Mouse (Mus musculus) urinary bladder, postnatal 25 days (tissue): ENCODE data around the gene Teddm3.
"Not testable (repeated sequence)": the region's sequence is repeated elsewhere in the genome, so short reads cannot be mapped to it uniquely, and the experiment has no call there.

Source experiments
- DNase-seq: peaks from one replicate; pipeline ENCODE4 v3.0.0; 2022; ENCODE audit warnings: low spot score

Teddm3 gene

DNA sequence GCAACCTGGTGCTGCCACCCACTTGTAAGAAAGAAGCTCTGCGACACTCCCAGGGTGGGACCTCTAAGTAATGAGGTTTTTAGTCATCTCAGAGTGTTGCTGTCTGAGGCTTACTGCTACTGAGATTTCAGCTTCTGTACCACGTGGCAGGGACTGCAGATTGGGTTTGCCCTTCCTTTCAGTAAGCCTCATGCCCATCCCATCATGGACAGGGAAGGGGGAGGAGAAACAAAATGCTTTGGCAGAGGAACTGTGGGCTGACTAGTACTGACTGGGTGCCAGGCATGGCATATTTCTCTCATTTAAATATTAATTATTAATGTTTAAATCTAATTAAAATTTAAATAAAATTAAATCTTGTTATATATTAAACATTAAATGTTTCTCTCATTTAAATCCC lies at the start of gene Teddm3:
Gene Teddm3, minus strand, starts transcription at position 101 of the 400 bp plus-strand sequence.
- not testable (repeated sequence) for DNase-seq

DNA sequence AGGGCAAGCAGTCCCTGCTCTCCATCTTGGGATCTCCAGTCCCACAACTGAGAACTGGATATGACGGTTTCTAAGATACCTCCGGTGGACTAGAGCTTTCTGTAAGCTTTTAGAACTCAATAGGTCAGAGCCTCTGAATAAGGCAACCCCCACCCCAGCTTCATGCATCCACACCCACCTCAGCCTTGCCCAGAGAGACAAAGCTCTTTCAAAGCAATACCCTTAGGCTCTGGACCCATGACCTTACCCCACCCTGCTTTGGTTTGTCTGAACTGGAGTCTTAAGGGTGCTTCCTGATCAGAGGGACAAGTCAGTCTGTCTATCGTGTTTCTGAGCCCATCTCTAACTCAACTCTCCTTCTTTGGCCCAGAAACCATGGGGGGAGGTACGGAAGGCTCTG lies 48.9 kb upstream of the Teddm3 start:
- DNase-seq = no peak

DNA sequence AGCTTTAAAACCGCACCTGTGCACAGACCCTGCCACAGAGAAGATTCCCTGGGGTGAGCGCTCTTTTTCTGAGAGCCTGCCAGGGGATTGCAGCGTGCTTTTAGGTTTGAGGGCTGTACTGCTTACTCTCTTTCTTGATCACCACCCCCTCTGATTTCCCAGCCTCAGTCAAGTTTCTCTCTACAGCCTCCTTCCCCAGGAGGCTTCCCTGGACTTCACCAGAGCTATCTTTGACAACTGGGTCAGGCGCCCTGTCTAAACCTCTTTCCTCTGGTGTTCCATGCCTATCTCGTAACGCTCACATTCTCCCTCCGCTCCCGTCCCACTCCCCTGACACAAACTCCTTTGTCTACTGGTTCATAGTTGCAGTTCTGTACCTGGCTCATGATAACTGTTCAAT lies 45.6 kb upstream of the Teddm3 start:
- no peak for DNase-seq

DNA sequence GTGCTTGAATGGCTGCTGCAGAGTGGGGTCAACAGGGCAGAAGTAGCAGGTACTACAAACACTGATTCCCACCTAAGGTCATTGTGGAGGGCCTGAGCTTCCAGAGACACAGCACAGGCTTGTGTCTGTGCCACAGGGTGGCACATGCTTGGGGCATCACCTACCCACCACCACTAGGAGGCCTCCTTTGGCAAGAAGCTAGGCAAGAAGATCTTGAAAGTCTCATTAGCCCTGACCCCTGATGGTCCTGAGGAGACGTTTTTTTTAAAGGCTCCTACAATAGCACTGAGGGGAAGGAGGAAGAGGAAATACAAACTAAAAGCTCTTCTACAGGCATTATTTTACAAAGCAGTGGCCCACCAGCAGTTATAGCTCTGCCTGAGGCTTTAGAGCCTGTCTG lies 44.7 kb upstream of the Teddm3 start:
- DNase-seq = no peak

DNA sequence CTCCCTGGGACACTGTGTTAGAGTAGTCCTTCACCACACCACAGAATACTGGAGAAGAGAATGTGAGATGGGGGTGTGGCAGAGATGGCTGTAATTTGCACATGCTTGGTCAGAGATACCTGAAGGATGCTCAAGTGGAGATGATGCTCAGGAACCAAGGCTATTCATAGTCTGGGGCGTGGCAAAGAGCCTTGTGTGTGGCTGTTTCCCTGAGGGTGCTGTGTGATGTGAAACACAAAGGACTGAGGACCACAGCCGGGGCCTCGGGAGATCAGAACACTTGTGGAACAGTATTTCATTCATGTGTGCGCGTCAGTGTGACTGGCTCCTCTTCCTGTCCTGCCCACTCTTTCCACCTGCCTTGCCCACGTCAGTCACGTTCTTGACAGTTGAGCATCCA lies 44.2 kb upstream of the Teddm3 start:
- DNase-seq = no peak

DNA sequence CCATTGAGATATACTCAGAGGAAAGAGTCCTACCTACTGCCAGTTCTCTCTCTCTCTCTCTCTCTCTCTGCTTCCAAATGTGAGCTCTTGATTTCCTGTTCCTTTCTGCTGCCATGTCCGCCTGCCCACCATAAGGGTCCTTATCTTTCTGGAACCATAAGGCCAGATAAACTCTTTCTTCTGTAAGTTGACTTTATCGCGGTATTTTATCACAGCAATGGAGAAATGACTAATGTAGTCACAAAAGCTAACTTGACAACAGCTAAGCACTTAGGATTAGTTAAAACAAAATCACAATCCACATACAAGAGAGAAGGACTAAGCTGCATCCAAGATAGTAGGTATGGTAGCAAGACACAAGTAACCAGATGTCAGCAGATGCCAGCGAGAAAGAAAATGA lies 43.7 kb upstream of the Teddm3 start:
- DNase-seq = no peak

DNA sequence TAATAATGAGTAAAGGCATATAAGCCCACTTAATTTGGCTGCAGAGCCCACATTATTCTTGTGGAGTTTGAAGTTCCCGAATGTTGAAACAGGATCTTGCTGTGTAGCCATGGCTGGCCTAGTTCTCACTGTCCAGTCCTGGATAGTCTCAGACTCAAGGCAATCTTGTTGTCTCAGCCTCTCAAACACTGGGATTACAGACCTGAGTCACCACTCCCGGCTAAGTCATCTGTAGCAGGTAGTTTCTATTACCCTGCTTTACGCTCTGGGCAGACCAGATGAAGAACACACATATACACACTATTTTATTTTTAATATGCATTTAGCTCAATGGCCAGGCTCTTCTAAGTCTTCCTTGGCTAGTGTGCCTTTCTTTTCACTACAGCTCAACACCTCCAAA lies 42.8 kb upstream of the Teddm3 start:
- no peak for DNase-seq

DNA sequence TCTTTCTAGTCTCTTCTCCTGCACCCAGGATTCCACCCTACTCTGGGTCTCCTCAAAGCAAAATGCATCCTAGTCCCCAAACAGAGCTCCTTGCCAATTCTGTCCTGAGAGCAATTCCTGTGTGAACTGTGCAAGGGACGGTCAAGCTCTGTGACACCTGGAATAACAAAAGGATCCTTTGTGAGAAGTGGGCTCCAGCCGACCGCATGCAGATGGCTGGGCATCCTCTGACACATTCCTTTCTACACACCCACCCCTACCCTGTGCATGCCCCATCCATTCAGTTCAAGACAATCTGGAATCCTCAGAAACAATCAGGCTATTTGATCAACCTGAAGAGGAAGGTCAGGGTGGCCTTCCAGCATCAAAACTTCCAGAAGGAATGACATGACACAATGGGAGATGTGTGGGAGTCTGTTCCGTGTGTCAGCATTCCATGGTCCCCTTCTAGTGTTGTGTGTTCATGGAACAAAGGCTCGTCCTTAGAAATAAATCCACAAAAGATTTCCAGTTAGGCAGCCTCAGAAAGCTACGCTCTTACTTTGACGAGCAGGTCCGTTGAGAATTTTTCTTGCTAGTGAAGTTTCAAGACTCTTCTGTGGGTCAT lies 41.6 kb upstream of the Teddm3 start:
- DNase-seq = no peak

DNA sequence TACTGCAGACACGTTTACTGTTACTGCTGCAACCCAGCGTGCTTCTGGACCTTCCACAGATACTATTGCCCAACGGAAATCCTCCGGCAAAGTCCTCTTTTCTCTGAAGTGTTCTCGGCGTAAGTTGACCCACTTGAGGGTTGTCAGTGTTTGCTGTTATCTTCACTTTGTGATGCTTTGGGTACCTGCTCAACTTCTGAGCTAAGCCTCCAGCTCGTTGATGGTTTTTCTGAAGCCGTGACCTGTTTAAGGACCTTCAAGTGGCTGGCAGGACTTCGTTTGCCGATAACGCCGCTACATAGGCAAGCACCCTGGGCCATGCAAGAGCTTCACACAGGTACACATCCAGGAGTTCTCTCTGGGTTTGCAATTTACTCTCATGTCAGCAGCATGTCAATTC lies 40.4 kb upstream of the Teddm3 start:
- DNase-seq = no peak

DNA sequence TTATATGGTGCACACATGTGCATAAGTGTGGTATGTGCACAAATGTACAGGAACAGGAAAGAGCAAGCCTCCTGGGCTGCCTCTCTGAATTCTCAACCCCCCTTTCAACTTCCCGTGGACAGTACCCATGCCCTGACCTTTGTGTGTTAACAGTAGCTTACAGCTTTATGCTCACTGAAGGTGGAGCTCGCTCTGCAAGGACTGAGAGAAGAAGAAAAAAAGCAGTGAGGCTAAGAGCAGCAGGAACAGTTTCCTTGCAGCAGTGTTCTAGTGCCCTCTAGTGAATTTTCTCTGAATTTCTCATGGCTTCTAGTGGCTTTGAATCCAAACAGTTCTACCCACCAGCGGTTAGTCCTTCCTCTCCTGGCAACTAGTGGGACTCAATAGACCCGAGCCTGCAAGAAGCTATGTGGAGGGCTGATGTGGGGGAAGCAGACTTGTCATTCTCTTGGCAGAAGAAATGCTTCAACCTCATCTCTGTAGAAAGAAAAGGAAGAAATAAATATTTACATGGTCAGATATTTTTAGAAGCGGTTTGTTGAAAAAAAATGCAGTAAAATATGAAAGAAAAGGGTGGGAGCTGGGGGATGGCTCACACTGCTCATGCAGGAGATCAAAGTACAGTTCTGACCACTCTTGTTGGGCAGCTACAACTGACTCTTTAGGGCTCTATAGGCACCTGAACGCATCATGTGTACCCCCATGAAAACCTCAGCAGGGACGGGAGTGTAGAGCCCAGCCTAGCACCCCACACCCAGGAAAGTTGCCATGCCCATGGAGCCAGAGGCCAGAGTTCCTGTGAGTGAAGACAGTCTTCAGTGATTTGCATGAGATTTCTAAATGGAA lies 38.9 kb upstream of the Teddm3 start:
- no peak for DNase-seq

DNA sequence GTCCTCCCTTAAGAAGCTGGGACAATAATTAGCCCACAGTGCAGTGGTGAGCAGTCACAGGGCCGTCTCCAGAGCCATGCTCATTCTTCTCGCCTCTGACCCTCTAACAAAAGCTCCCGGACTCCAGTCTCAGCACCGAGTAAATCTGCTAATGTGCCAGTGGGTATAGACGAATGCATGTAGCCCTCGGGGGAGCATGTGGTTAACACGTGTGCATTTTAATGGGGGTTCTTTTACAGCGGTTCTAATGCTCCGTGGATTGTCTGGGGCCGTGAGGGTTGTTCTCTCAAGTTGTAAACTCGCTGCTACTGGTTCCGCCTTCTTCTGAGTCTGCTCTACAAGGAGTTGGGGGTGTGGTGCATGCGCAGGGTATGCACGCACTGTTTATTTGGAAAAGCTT lies 37.8 kb upstream of the Teddm3 start:
- DNase-seq = no peak

DNA sequence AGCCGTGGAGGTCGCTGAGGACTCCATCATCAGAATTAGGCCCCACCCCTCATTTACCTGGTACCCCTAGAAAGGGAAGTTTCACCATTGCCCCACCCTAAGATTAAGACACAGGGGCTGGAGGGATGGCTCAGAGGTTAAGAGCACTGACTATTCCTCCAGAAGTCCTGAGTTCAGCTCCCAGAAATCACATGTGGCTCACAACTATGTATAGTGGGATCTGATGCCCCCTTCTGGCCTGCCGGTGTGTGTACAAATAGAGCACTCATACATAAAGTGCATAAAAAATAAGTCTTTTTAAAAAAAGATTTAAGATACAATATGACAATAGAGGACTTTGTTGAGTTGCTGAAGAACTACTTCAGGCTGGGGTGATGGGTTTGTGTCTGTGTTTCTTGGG lies 34.5 kb upstream of the Teddm3 start:
- no peak for DNase-seq

DNA sequence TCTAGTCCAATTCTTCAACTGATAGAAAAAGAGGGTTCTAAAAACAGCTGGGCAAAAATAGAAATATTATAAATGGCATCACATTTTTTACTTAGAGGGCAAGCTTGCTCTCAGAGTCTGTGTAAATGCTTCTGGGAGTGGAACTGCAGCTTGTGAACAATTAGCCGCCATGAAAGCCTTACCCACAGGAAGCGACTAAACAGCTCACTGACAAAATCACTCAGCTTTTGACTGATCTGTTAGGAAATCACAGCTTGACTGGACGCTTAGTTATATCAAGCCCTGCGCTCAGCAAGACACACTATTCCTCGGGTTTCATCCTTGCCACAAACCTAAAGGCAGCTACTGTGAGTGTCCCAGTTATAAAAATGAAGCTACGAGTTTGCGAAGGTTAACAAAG lies 33.8 kb upstream of the Teddm3 start:
- DNase-seq = no peak

DNA sequence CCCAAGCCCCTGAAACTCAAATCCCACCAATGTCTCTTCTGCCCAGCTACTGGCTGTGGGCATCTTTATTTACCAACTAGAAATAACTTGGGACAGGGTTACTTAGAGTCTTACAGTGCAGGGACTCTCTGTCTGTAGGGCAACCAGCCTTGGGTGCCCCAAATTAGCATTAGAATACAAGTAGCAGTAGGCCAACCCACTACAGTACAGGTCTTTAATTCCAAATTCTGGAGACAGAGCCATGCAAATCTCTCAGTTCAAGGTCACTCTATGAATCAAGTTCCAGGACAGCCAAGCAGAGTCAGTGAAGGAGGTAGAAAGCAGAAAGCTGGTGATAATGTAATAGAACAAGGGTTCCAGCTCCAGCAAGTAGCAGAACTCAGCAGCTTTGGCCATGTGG lies 30.9 kb upstream of the Teddm3 start:
- DNase-seq = no peak

DNA sequence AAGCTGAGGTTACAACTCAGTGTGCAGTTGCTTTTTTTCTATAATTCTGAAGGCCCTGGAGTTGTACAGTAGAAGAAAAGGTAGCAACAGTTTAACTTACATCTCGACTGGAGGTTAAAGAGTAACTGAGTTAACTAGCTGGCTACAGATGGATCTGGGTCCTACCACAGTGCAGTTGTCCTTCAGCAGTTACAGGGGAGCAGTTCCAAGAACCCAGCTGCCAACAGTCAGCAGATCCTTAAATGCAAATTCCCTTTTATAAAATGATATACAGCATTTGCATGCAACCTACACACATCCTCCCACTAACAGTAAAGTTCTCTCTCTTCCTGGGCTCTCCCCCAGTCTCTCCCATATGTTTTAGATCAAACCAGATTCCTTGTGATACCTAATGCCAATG lies 28.3 kb upstream of the Teddm3 start:
- DNase-seq = no peak

DNA sequence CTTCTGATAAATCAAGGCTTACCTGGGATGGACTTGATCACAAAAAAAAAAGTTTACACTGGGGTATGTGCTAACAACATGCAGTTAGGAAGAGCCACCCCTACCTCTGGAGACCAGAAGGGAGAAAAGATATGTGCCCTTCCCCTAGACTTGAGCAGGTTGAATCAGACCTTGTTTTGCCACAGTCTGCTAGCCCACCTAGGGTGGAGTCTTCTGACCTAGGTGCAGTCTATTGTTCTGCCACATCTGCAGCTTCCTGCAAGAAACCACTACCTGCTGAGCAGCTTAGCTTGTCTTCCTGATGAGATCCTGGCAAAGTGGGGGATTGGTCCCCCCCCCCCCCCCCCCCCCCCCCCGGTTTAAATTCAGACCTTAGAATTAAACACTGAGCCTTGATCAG lies 21.4 kb upstream of the Teddm3 start:
- no peak for DNase-seq

DNA sequence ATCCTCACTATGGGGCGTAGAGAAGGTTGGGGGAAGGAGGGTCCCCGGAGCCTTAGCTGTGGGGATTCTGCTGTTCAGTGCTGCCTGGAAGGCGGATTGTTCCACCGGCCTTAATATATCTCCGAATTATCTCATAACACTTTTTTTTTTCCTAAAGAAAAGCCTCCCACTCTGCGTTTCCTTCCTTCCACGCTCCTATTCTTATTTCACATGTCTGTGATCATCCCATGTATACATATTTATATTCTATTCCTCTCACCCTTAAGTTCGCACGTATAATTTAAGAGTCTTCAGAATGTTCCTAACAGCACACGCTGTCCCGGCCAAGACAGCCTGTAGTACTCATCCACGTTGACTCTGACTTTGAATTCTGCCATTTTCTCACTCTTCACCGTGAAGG lies 14.9 kb upstream of the Teddm3 start:
- no peak for DNase-seq

DNA sequence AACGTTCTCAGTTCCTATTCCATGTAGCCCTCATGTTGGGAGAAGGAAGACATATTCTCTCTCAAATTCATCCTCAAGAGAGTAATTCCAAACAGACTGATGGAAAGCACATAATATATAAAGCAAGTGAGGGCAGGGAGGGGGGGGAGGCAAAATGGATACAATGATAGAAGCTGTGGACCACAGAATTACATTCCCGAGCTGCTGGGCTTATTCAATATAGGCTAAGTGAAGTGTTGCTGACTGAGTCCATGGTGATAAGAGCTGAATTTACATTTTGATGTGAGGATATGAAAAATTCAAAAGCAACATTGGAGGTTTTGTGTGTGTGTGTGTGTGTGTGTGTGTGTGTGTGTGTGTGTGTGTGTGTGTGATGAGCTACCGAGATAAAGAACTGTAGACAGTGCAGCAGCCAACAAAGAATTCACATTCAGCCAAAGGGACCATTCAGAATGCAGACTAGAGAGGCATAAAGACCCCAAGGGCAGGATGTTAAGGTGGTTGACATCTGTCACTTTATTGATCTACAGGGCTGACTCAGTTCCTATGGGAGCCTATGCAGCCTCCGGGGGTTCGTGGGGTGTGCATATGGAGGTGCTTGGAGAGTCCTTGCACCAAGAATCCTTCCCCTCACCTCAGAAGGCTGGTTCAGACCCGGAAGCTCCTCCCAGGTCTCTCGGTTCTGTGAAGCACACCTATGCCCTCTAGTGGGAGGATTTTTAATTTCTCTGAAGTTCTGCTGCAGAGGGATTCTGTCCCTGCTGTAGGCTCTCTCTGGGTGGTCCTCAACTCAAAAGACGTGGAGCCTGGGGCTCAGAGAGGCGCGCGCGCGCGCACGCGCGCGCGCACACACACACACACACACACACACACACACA lies 11.8 kb upstream of the Teddm3 start:
- not testable (repeated sequence) for DNase-seq

DNA sequence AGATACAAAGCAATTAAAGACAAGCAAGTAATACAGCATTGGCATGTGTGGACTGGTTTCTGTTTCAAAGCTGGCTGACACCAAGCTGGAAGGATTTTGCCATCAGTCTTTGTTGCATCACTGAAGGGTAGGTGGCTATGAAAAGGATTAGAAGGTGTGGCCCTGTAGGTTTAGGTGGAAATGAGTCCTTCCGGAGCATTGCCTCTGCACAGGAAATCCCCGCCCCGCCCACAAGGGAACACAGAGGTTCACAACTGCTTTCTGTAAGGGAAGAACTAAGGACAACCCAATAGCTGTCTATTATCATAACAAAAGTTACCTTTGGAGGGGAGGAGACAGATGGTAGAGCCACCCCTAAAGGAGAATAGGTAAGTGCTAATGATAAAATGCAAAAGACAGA lies 9.6 kb upstream of the Teddm3 start:
- not testable (repeated sequence) for DNase-seq

DNA sequence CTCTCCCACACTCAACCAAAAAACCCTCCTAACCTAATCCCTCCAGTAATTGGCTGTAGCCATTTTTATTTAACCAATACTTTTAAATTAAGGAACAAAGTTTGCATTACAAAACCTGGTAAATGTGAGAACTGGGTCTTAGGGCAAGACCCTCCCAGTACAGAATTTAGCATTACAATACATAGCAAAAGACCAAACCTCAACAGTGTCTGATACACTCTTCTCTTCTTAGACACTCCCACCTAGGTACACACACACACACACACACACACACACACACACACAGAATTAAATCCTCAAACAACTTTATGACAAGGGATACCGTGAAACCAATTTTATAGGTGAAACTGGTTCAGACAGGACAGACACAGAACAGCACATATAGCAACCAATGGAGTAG lies 5.4 kb upstream of the Teddm3 start:
- not testable (repeated sequence) for DNase-seq

DNA sequence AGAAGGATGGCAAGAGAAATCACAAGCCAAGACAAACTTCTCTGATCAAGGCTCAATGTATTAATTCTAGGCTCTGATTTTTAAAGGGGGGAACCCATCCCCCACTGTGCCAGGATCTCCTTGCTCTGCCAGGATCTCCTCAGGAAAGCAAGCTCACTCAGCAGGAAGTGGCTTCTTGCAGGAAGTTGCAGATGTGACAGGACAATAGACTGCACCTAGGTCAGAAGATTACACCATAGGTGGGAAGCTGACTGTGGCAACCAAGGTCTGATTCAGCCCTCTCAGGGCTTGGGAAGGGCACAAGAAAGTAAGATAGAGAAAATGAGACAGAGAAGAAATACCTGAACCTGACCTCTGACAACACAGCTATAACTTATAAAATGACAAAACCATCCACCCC lies 2.5 kb upstream of the Teddm3 start:
- not testable (repeated sequence) for DNase-seq

DNA sequence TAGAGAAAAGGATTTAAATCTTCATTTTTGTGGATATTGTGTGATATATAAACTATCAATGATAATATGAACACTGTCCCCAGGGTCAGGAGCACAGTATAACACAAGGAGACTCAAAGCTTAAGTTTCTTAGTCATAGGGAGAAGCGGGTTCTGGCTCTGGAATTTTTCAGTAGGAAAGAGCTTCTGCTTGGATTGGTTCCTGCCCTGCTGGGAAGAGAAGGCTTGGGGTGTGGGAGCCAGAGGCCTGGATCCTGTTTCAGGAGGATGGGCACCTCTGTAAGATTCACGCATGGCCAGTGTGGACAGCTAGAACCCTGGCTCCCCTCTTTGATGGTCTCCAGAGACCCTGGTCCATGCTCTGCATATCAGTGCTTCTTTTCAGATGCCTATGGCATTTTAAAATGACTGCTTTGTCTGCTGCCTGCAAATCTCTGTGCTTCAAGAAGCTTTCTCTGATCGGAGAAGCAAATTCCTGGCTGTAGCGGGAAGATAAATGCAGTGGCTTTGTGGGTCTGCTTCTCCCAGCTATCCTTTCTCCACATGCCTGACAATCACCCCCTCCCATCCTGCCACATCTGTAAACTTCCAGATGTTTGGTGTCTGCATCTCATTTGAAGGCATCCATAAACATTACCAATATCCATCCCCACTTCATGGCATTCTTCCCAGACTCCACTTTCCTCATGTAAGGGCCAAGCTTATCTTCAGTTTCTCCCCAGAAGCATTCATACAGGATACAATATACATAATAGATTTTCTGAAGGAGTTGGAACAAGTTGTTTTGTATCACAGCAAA lies 2.0 kb downstream of the Teddm3 start:
- DNase-seq = no peak
